Mouse (Mus musculus) fibroblast of lung, adult 2 months (primary cell): ENCODE measurements around the gene Fut11.
"Not testable (repeated sequence)": the region's sequence is repeated elsewhere in the genome, so short reads cannot be mapped to it uniquely, and the experiment has no call there.

Experiments used
- DNase-seq: peaks from one replicate; pipeline ENCODE4 v3.0.0-alpha.2; 2011; ENCODE audit warnings: low read depth

Fut11 gene

GRCm38 (mm10) chr14:20674064-20674833 lies 20.5 kb upstream of the Fut11 start, which contains the start of gene Sec24c:
Gene Sec24c, plus strand, starts transcription at chr14:20674308.
- peak; percentile 97 for DNase-seq

DNA sequence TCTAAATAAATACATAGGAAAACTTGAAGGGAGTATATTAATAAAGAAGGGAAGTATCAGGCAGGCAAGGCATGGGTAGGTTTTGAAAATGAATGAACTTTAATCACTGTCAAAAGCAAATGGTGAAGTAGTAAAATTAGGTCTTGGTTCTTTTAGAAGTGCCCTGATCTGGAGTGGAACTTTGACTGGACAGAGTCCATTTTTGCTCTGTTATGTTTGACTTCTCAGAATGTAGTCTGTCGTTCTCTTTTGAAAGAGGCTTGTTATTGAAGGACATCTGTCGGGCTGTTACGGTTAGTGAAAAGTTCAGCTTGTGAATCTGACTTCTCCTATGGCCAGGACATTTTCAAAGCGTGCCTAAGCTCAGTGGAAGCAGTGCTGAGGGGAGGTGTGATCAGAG lies 16.9 kb upstream of the Fut11 start:
- DNase-seq, result no peak

DNA sequence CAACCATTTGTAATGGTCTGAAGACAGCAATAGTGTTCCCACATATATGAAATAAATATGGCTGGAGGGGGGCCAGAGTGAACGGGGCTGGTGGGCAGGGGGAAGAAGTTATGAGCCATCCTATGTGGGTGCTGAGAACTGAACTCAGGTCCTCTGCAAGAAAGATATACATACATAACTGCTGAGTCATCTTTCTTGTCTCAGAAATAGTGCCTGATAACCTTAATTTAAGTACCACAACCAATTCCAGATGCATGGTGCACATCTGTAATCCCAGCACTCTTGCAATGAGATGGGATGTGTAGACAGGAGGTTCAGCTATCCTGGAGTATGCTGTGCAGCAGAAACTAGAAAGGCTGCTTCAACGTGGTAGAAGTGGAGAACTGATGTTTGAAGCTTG lies 13.0 kb upstream of the Fut11 start:
- DNase-seq, result no peak

GRCm38 (mm10) chr14:20682498-20682897 lies 12.3 kb upstream of the Fut11 start:
- no peak for DNase-seq

GRCm38 (mm10) chr14:20686576-20686975 lies 8.2 kb upstream of the Fut11 start:
- DNase-seq, result no peak

DNA sequence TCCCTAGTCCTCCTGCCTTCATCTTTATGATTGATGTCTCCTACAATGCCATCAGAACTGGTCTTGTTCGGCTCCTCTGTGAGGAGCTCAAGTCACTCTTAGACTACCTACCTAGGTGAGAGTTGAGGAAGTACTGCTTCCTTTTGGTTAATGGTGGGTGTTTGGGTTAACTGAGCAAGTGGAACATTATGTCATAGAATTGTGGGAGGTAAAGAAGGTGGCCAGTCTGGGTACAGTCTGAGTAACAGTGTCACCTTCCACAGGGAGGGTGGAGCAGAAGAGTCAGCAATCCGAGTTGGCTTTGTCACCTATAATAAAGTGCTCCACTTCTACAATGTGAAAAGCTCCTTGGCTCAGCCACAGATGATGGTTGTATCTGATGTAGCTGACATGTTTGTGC lies 5.8 kb upstream of the Fut11 start:
- DNase-seq, result no peak

DNA sequence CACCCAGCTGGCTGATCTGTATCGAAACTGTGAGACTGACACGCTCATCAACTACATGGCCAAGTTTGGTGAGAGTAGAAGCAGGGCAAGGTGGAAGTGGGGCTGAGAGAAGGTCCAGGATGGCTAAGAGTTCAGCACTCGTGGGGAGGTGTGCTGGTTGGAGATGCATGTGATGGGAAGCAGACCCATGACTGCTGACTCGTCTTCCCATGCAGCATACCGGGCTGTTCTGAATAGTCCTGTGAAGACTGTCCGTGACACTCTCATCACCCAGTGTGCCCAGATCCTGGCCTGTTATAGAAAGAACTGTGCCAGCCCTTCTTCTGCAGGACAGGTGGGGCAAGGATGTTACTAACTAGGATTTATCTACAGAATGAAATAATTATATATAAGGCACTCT lies 3.0 kb upstream of the Fut11 start:
- no peak for DNase-seq

DNA sequence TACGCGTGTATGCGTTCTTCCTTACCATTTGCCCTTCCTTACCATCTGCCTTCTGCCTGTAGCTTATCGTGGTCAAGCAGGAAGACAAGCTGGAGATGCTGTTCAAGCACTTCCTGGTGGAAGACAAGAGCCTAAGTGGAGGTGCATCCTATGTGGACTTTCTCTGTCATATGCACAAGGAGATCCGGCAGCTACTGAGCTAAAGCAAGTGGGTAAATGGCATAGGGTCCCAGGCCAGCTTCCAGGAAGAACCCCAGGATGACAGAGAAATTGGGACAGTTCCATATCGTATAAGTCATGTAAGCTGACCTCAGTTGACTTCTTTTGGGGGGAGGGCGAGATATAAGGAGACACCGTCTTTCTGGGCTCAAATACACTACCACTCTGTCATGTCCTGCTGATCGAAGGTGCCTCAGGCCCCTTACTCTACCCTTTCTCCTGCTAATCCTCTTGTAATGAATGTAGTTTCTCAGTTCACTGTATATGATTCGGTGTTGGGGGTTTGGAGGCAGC lies 1.1 kb upstream of the Fut11 start:
- no peak for DNase-seq

DNA sequence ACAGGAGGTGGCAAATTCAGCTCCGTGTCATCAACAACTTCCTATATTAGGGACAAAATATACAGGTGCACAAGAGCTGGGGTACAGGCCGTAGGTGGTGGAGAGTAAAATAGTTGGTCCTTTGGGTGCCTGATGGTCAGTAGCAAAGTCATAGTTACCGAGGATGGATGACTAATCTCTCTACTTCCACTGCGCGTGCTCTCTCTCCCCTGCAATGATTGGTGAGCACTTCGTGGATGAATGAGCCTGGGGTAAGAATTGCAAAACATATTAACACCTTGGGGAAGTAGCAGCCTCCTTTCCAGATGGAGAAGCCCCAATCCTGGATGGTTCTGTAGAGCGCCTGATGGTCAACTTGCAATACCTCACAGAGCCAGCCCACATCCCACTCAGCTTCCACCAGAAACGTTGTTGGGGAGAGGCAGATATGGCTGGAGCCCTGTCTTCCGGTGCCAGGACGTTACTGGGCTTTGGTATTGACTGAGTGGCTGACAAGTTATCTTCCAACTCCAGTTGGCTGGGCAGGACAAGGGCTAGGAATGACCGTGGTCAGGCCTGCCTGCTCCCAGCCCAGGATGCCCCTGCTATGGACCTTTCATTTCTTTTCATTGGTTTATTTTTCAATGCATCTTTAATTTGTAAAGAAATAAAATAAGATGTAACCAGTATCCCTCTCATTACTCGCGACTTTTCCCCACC lies 434 bp upstream of the Fut11 start:
- DNase-seq, result no peak

- no peak for DNase-seq
Measured at GRCm38 (mm10) chr14:20695761-20696520, 1.2 kb downstream of the Fut11 start.

GRCm38 (mm10) chr14:20696986-20697385 lies 2.2 kb downstream of the Fut11 start:
- no peak for DNase-seq

DNA sequence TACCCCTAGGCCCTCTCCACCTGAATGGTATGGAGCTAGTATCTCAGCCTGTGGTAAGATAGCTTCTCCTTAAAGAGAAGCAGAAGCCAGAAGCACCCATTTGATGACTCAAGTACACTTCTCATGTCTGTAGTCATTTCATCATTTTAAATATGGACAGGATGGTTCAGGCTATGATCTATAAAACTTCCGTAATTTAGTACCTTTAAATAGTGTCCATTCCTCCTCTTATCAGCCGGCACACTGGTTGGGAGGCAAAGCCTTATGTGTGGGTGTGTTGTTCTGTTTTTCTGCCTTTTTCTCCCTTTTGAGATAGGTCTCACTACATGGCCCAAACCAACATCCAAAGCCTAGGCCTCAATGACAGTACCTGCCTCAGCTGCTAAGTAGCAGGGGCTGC lies 3.7 kb downstream of the Fut11 start:
- no peak for DNase-seq

GRCm38 (mm10) chr14:20700362-20700761 lies 5.6 kb downstream of the Fut11 start:
- no peak for DNase-seq

GRCm38 (mm10) chr14:20701554-20701953 lies 6.8 kb downstream of the Fut11 start:
- no peak for DNase-seq

DNA sequence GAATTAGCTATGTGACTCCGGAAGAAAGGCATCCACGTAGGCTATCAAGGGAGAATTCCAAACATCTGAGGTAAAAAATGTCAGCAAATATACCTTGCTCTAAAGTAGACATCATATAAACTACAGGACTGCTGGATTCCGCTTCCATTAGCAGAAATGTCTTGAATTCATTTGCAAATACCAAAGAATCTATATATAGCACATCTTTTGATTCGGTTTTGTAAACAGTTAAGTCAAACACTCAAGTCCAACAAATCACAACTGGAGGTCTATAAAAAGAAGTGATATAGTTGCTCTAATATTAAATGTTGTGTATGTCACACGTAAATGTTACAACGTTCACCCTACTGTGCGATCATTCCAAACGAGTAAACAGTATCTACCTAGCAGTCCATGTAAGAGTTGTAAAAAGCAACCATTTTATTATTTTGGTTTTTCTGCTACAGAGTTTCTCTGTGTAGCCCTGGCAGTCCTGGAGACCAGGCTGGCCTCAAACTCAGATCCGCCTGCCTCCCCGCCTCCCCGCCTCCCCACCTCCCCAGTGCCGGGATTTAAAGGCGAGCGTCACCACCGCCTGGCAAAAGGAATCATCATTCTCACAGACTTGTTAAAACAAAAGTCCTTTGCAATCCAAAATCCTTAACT lies 7.5 kb downstream of the Fut11 start:
- DNase-seq, result no peak

- DNase-seq, result peak; percentile 56
Measured at GRCm38 (mm10) chr14:20702741-20703381, 8.1 kb downstream of the Fut11 start, which contains the start of gene Chchd1. Gene Chchd1, plus strand, starts transcription at chr14:20703006.

DNA sequence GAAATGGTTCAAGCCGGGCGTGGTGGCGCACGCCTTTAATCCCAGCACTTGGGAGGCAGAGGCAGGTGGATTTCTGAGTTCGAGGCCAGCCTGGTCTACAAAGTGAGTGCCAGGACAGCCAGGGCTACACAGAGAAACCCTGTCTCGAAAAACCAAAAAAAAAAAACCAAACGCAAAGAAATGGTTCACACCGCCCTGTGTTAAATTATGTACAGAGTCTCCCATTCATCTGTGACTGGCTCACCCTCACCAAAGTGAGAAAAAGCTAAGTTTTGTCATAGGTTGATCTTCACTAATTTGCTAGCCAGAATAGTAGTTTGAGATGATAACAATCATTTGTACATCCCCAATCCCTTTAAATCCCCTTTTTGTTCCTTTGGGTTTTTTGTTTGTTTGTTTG lies 8.7 kb downstream of the Fut11 start:
- DNase-seq, result not testable (repeated sequence)

DNA sequence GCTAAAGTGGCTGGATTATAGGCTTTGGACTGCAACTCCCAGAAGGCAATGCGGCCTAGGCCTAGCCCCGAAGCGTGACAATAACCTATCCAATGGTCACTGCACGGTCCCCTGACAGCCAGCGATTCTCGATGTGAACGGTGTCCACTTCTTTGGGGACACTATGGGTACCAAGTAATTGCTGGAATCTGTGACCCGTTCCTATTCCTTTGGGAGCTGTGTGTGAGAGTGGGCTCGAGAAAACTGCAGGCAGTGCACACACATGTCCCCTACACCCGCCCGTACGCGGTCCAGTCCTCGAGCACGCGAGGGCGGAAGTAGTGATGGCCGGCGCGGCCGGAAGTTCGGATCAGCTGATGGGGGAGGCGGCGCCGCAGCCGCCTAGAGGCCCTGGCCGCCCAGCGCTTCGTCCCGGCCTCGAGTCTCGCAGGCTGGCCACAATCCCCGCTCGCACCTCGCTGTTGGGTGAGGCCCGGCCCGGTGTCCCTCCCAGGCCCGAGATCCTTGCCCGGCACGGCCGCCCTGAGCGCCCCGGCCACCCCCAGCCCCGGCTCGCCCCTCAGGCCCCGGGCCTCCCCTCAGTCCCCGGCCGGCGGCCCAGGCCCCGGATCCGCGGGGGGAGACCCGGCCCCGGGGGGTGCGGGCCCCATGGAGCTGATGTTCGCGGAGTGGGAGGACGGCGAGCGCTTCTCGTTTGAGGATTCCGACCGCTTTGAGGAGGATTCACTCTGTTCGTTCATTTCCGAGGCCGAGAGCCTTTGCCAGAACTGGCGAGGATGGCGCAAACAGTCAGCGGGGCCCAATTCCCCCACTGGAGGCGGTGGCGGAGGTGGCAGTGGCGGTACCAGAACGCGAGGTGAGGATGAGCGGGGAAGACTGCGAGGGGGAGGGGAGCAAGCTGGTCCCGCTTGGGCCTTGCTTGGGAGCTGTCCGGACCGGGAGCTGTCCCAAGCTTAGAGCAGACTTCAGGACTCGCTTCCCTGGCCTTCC lies 12.7 kb downstream of the Fut11 start, which contains the start of gene Zswim8:
Gene Zswim8 (plus strand): TSS at position 352 of the 990 bp plus-strand sequence.
- DNase-seq, result peak; percentile 87

DNA sequence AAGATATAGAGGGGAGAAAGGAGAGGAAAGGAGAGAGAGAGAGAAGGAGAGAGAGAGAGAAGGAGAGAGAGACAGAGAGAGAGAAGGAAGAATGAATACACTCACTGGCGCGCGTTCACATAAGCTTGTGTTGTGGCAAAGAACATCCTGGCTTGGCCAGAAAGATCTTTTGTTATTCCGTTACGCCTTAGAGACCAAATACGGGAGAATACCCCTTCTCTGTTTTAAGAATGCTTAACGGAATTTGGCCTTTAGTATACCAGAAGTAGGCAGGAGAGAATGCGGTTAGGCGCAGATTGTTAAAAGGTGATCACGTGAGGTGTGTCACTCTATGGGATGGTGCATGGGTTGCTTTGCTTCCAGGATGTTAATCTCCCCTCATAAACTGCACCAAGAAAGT lies 13.5 kb downstream of the Fut11 start:
- no peak for DNase-seq

DNA sequence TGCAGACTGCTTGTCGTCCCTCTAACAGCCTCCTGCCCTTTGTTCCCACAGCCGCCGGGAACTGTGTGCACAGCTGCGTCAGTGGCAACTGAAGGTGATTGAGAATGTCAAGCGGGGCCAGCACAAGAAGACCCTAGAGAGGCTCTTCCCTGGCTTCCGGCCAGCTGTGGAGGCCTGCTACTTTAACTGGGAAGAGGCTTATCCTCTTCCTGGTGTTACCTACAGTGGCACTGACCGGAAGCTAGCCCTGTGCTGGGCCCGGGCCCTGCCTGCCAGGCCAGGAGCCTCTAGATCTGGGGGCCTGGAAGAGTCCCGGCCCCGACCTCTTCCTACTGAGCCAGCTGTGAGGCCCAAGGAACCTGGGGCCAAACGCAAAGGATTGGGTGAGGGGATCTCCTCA lies 19.1 kb downstream of the Fut11 start:
- DNase-seq, result no peak
